Mouse (Mus musculus): ENCODE results near the gene Mast1. TPM values are rescaled to one million over a fixed set of nuclear protein-coding genes. Genes with fewer than 3 reads are reported as not detected.
"Not testable (repeated sequence)": the region's sequence is repeated elsewhere in the genome, so short reads cannot be mapped to it uniquely, and the experiment has no call there.

Mast1 gene
- total RNA-seq, 2 experiments from 2014 or later = 0.42 TPM; not detected in 1

DNA sequence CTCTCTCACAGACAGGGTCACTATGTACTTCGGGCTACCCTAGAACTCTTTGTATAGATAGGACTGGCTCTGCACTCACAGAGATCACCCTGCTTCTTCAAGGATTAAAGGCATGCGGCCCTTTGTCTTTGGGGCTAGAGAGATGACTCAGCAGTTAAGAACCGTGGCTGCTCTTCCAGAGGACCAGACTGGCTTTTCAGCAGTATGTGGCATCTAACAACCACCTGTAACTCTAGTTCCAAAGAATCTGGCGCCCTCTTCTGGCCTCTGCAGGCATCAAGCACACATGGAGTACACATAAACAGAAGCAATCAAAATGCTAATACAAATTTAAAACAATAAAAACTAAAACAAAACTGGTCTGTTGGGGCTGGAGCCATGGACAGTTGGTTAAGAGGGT is 23.2 kb downstream of the Mast1 start:
- ATAC-seq (replicated peaks; ENCODE audit: low FRiP score, low TSS enrichment, poor library complexity, severe bottlenecking) = peak; percentile 31; the same call in 1 of the 2 replicates

- ATAC-seq (replicated peaks; ENCODE audit: low FRiP score, low TSS enrichment, poor library complexity, severe bottlenecking) = no peak
Measured at GRCm38 (mm10) chr8:84913502-84913900, 23.7 kb downstream of the Mast1 start.

DNA sequence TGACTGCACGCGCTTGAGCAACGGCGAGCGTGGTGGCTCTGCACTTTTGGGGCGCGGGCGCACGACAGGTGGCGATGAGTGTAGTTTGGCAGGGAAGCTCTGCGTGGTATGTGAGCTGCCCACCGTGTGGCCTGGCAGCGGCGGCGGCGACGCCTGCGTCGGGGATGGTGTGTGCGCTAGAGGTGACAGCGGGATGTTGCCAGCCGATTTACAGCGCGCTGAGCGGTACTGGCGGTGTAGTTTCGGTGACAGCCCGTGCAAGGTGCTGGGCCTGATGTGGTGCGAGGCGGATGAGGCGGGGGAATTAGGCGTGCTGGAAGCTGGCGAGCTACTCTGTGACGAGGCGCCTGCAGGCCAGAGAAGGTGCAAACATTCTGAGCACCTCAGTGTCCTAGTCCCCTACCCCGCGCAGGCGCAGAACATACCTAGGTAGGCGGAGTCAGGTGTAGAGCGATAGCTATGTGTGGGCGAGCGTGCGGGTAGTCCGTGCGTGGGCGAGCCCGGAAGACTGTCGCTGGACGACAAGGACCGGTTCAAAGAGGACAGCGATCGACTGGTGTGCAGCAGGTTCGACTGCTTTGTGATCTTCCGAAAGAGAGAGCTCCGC is 24.2 kb downstream of the Mast1 start:
- peak; percentile 48 for ATAC-seq (replicated peaks; ENCODE audit: low FRiP score, low TSS enrichment, poor library complexity, severe bottlenecking)

DNA sequence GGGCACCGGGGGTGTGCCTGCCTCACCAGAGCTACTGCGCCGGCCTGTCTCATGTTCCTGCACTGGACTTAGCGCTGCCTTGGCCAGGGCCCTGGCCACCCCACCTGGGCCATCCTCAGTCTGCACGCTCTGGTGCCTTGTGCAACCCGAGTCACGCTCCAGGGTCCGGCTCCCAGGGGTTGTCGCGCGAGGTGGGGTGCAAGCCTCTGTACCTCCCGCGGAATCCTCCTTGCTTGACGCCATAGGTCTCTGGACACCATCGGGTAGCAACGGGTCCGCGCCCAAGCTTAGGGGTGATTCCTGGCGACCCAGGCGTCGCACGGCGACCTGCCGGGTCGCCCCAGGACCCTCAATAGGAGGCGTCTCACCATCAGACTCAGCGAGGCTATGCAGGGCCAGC is 24.8 kb downstream of the Mast1 start:
- no peak for ATAC-seq (replicated peaks; ENCODE audit: low FRiP score, low TSS enrichment, poor library complexity, severe bottlenecking)

- no peak for ATAC-seq (replicated peaks; ENCODE audit: low FRiP score, low TSS enrichment, poor library complexity, severe bottlenecking)
Measured at GRCm38 (mm10) chr8:84911854-84912253, 25.3 kb downstream of the Mast1 start.

DNA sequence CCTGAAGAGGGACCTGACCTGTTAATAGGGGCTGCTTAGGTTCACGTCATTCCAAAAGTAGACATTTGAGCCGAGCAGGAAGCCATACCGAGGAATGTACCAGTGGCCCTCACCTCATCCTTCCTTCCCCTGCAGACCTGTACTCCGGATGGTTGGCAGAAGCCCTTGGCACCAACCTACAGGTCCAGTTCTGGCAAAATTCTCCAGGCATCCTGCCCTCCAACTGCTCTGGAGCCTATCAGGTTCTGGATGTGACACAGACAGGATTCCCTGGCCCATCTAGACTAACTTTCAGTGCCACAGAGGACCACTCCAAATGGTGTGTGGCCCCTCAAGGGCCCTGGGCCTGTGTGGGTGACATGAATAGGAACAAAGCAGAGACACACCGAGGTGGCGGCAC is 26.6 kb downstream of the Mast1 start:
- no peak for ATAC-seq (replicated peaks; ENCODE audit: low FRiP score, low TSS enrichment, poor library complexity, severe bottlenecking)

DNA sequence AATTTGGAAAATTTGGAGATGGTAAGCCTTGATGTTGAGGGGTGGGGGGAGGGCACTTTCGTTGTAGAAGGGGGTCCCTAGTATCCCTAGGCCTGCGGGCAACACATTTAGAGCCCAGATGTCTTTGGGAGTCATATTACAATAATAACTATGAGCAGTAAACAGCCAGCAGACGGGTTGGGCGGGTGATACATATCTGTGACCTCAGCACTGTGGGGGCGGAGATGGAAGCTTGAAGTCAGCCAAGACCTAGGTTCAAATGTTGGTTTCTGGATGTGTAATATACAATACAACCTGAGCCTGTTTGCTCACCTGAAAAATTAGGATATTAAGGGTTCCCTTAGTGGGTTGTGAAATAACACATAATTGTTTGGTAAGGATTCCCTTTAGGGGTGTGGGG is 27.2 kb downstream of the Mast1 start:
- peak; percentile 40; the same call in 1 of the 2 replicates for ATAC-seq (replicated peaks; ENCODE audit: low FRiP score, low TSS enrichment, poor library complexity, severe bottlenecking)

DNA sequence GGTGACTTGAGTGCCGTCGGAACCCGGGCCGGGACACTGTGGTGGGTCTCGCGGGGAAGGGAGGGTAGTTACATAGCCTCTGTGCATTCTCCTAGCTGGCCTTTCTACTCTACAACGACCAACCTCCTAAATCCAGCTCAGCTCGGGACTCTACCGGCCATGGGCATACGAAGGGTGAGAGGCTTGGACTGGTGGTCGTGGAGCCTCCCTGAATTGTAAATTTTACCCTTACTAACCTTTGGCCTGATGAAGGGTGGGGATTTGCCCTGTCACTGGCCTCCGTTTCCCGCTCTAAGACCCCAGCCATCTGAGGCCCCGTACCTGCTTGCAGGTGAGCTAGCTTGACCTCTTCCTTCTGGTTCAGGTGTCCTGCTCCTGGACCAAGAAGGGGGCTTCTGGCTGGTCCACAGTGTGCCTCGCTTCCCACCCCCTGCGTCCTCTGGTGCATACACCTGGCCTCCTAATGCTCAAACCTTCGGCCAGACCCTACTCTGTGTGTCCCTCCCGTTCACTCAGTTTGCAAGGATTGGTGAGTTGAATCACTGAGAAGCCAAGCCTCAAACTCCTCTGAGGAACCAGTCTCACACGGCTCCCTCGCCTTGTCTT is 27.9 kb downstream of the Mast1 start:
- ATAC-seq (replicated peaks; ENCODE audit: low FRiP score, low TSS enrichment, poor library complexity, severe bottlenecking) = no peak

DNA sequence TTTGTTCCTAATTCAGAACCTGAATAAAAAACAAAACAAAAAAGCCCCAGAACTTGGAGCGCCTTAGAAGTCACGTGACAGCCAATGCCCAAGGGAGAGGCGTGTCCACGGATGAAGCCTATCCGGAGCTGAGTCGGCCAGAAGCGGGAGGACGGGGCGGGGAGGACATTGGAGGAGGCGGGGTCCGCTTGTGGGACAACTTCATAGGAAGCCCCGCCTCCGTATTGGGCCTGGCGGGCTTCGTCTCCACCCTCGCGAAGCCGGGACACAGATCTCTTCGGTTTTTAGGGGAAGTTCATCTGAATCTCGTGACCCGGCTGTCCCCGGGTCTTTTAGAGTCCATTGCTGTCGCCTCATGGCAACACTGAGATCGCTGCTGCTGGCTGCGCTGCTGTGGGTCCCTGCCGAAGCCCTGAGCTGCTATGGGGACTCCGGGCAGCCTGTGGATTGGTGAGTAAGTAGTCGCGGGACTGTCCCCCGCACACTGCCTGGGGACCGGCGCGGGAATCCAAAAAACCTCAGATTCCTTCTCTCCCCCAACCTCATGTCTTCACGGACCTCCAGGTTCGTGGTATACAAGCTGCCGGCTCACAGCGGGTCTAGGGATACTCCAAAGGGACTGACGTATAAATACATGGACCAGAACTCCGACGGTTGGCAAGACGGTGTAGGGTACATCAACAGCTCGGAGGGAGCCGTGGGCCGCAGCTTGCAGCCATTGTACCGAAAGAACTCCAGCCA is 28.6 kb downstream of the Mast1 start, which contains the start of gene Dnase2a:
Gene Dnase2a (plus strand): TSS at position 140 of the 741 bp plus-strand sequence.
- ATAC-seq (replicated peaks; ENCODE audit: low FRiP score, low TSS enrichment, poor library complexity, severe bottlenecking) = peak; percentile 84

- ATAC-seq (replicated peaks; ENCODE audit: low FRiP score, low TSS enrichment, poor library complexity, severe bottlenecking) = not testable (repeated sequence)
Measured at GRCm38 (mm10) chr8:84907979-84908378, 29.2 kb downstream of the Mast1 start.

DNA sequence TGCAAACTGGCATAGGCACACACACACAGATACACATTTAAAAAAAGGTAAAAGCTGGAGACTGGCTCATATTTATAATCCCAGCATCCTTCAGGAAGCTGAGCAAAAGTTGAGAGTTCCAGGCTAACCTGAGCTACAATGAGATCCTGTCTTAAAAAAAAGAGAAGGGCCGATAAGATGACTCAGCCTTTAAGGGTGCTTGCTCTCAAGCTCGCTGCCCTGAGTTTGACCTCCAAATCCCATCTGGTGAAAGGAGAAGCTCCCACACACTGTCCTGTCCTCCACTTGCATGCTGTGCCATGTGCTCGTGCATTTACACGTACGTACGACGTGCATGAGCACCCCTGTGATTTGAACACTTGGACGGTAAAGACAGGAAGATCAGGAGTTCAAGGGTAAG is 29.7 kb downstream of the Mast1 start:
- ATAC-seq (replicated peaks; ENCODE audit: low FRiP score, low TSS enrichment, poor library complexity, severe bottlenecking) = no peak

DNA sequence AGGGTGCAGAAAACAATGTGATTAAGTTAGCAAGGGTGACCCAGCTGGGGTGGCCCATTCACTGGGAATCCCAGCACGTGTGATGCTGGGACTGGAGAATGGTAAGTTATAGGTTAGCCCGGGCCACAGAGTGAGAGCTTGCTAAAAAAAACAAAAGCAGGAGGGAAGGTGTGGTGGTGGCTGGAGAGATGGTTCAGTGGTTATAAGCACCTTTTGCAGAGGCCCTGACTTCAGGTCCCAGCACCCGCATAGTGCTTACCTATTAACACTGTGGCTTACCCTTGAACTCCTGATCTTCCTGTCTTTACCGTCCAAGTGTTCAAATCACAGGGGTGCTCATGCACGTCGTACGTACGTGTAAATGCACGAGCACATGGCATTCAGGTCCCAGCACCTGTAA is 30.1 kb downstream of the Mast1 start:
- ATAC-seq (replicated peaks; ENCODE audit: low FRiP score, low TSS enrichment, poor library complexity, severe bottlenecking) = no peak

- no peak for ATAC-seq (replicated peaks; ENCODE audit: low FRiP score, low TSS enrichment, poor library complexity, severe bottlenecking)
Measured at GRCm38 (mm10) chr8:84904351-84904750, 32.8 kb downstream of the Mast1 start.

- peak; percentile 50 for ATAC-seq (replicated peaks; ENCODE audit: low FRiP score, low TSS enrichment, poor library complexity, severe bottlenecking)
Measured at GRCm38 (mm10) chr8:84902920-84903661, 34.1 kb downstream of the Mast1 start.

GRCm38 (mm10) chr8:84902367-84902919 is 34.7 kb downstream of the Mast1 start:
- ATAC-seq (replicated peaks; ENCODE audit: low FRiP score, low TSS enrichment, poor library complexity, severe bottlenecking) = no peak

- ATAC-seq (replicated peaks; ENCODE audit: low FRiP score, low TSS enrichment, poor library complexity, severe bottlenecking) = peak; percentile 67
Measured at GRCm38 (mm10) chr8:84901752-84902151, 35.4 kb downstream of the Mast1 start, which contains the start of gene Klf1. Gene Klf1, plus strand, starts transcription at chr8:84901928.

DNA sequence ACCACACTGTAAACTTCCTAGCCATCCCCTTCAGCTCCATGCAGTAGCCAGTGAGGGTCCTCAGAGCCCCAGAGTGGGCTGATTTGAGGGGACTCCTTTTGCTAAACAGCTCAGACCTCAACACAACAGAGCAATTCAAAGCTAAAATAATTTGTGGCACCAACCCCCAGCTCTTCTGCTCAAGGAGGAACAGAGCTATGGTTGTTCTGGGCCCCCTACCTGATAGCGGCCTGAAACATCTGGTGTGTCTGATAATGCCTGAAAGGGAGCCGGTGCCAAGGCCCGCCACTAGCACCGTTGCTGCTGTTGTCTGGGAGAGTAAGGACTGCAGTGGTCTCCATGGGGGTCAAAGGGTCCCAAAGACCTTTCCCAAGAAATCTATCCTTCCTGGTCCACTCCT is 36.1 kb downstream of the Mast1 start:
- ATAC-seq (replicated peaks; ENCODE audit: low FRiP score, low TSS enrichment, poor library complexity, severe bottlenecking) = peak; percentile 74

GRCm38 (mm10) chr8:84895963-84896362 is 41.2 kb downstream of the Mast1 start:
- no peak for ATAC-seq (replicated peaks; ENCODE audit: low FRiP score, low TSS enrichment, poor library complexity, severe bottlenecking)

- peak; percentile 99 for ATAC-seq (replicated peaks; ENCODE audit: low FRiP score, low TSS enrichment, poor library complexity, severe bottlenecking)
Measured at GRCm38 (mm10) chr8:84893709-84894134, 43.4 kb downstream of the Mast1 start, which contains the start of gene Gcdh. Gene Gcdh, minus strand, starts transcription at chr8:84893921.
